Mouse (Mus musculus) brain, embryonic 14.5 days (tissue): ENCODE measurements around the gene Spock1.

Experiments used
- CTCF ChIP-seq: fragments of 200-500 bp; IDR thresholded peaks from 2 replicates; pipeline ENCODE4 v1.5.1; 2012; ENCODE audit warnings: inconsistent platforms, mild to moderate bottlenecking, moderate library complexity, borderline replicate concordance; ENCODE audit not compliant: insufficient read depth, insufficient read length; ENCODE audit errors: extremely low read depth
- POLR2A ChIP-seq: fragments of 200-500 bp; IDR thresholded peaks from 2 replicates; pipeline ENCODE4 v1.6.1; 2012; ENCODE audit warnings: mild to moderate bottlenecking, inconsistent platforms, borderline replicate concordance; ENCODE audit not compliant: poor library complexity, insufficient read depth, insufficient read length, severe bottlenecking; ENCODE audit errors: extremely low read depth

GRCm38 (mm10) chr13:57536988-57537547 lies 371.1 kb downstream of the Spock1 start:
- TF ChIP-seq CTCF (no peak), POLR2A (no peak)
